Mouse (Mus musculus): ENCODE data around the gene Cstf3. TPM values are rescaled to one million over a fixed set of nuclear protein-coding genes. Genes with fewer than 3 reads are reported as not detected.

Gene Cstf3
- polyA plus RNA-seq, 1 experiment from 2014 or later = 79.5 TPM

GRCm38 (mm10) chr2:104714254-104714691 is 124.0 kb downstream of the Cstf3 start:
- H3K27me3 ChIP-seq (ENCODE audit: control insufficient read depth, insufficient read depth, low read length) = no peaks in the 10 kb centered on the region
- H3K4me1 ChIP-seq (replicated peaks; ENCODE audit: control insufficient read depth, insufficient read depth, low read length) = peaks cover 20% of the 10 kb centered on the region
- H3K27ac ChIP-seq = no peak overlapping the region
- H3K9me3 ChIP-seq (ENCODE audit: control insufficient read depth, low read length) = no peaks in the 10 kb centered on the region
- DNase-seq (ENCODE audit: low spot score) = no peak
- H3K36me3 ChIP-seq (replicated peaks; ENCODE audit: control insufficient read depth, insufficient read depth) = no peaks in the 10 kb centered on the region
- no peak overlapping the region for H3K4me3 ChIP-seq (replicated peaks; ENCODE audit: low read length)
- ATAC-seq (ENCODE audit: low FRiP score) = no peak
- WGBS = 37% methylated on average over 15 of the region's 15 CpGs
- no peak overlapping the region for H3K9ac ChIP-seq
- no peak overlapping the region for H3K4me2 ChIP-seq (replicated peaks)

Other genes starting within 250 kb of the Cstf3 start
- gene D430041D05Rik, start 179.5 kb upstream of the Cstf3 start, polyA plus RNA-seq (2014; fragmentation: Nextera tagmentation; extraction: Ambion mirVana) = 13.4 and 14.5 TPM in 2 replicates
- 13.8 and 15.6 TPM in 2 replicates for gene Hipk3, start 96.1 kb upstream of the Cstf3 start, polyA plus RNA-seq (2014; fragmentation: Nextera tagmentation; extraction: Ambion mirVana)
- 50.8 and 71.0 TPM in 2 replicates for gene Tcp11l1, start 121.6 kb downstream of the Cstf3 start, polyA plus RNA-seq (2014; fragmentation: Nextera tagmentation; extraction: Ambion mirVana)
- 0.35 TPM in 1 of 2 replicates, not detected in the other for gene Pin1rt1, start 125.9 kb downstream of the Cstf3 start, polyA plus RNA-seq (2014; fragmentation: Nextera tagmentation; extraction: Ambion mirVana)
- 1.6 TPM in 2 replicates for gene Depdc7, start 152.4 kb downstream of the Cstf3 start, polyA plus RNA-seq (2014; fragmentation: Nextera tagmentation; extraction: Ambion mirVana)
- gene Qser1, start 226.2 kb downstream of the Cstf3 start, polyA plus RNA-seq (2014; fragmentation: Nextera tagmentation; extraction: Ambion mirVana) = 11.1 and 11.3 TPM in 2 replicates